Mouse (Mus musculus) lung, postnatal 0 days (tissue): ENCODE results near the gene Tmem109. TPM values are rescaled to one million over a fixed set of nuclear protein-coding genes. Genes with fewer than 3 reads are reported as not detected.
A peak's percentile ranks its signal among the peaks of the same experiment; 100 is the strongest.

Source experiments
- ATAC-seq: fragments of 200-750 bp; cut with Nextera tagmentation; 2 replicates; pipeline ENCODE4 v1.8.0; 2017; ENCODE audit warnings: moderate library complexity
- DNase-seq: peaks from one replicate; pipeline ENCODE4 v3.0.0-alpha.2; 2016; ENCODE audit warnings: low spot score
- H3K27ac ChIP-seq: fragments of 300-500 bp; sonication (generic); 2 replicates; pipeline ENCODE4 v1.5.1; 2014; ENCODE audit warnings: antibody characterized with exemption, mild to moderate bottlenecking, low read length, mixed read lengths
- H3K27me3 ChIP-seq: fragments of 300-500 bp; sonication (generic); replicated peaks from 2 replicates; pipeline ENCODE4 v1.6.1; 2014; ENCODE audit warnings: low read length, mixed read lengths; ENCODE audit not compliant: insufficient read depth
- H3K36me3 ChIP-seq: fragments of 300-500 bp; sonication (generic); 2 replicates; pipeline ENCODE4 v1.6.1; 2014; ENCODE audit warnings: low read length, mixed read lengths; ENCODE audit not compliant: insufficient read depth
- H3K4me1 ChIP-seq: fragments of 300-500 bp; sonication (generic); 2 replicates; pipeline ENCODE4 v1.6.1; 2014; ENCODE audit warnings: antibody characterized with exemption, low read depth, low read length, mixed read lengths; ENCODE audit not compliant: insufficient read depth
- H3K4me2 ChIP-seq: fragments of 300-500 bp; sonication (generic); replicated peaks from 2 replicates; pipeline ENCODE4 v1.6.1; 2014; ENCODE audit warnings: low read depth, mild to moderate bottlenecking, low read length, moderate library complexity, mixed read lengths
- H3K4me3 ChIP-seq: fragments of 300-500 bp; sonication (generic); 2 replicates; pipeline ENCODE4 v1.5.1; 2014; ENCODE audit warnings: low read depth, low read length
- H3K9ac ChIP-seq: fragments of 300-500 bp; sonication (generic); replicated peaks from 2 replicates; pipeline ENCODE4 v1.6.1; 2014; ENCODE audit warnings: low read depth, mild to moderate bottlenecking
- H3K9me3 ChIP-seq: fragments of 300-500 bp; sonication (generic); 2 replicates; pipeline ENCODE4 v1.6.1; 2016; ENCODE audit warnings: low read length, mixed read lengths
- CTCF ChIP-seq: IDR thresholded peaks from 2 replicates; pipeline ENCODE4 v1.5.1; 2016; ENCODE audit warnings: antibody characterized with exemption, mild to moderate bottlenecking
- EP300 ChIP-seq: IDR thresholded peaks from 2 replicates; pipeline ENCODE4 v1.6.1; 2016; ENCODE audit warnings: antibody characterized with exemption, mild to moderate bottlenecking, control low read depth
- WGBS: fragments of 180-500 bp; shearing (Covaris S2); extraction: QIAGEN DNeasy Blood & Tissue Kit; methylation state at CpG from one replicate; pipeline ENCODE4 v1.1.7; 2014; 5-methylcytosine and 5-hydroxymethylcytosine counted together
- polyA plus RNA-seq: library from polyadenylated mRNA; unstranded; fragments of >200 nt; fragmentation: Nextera tagmentation; extraction: Ambion mirVana; gene quantifications from 2 replicates; pipeline ENCODE4 v1.2.1, GENCODE M21; 2015

Gene Tmem109
- polyA plus RNA-seq, 1 experiment from 2014 or later: 155 TPM

DNA sequence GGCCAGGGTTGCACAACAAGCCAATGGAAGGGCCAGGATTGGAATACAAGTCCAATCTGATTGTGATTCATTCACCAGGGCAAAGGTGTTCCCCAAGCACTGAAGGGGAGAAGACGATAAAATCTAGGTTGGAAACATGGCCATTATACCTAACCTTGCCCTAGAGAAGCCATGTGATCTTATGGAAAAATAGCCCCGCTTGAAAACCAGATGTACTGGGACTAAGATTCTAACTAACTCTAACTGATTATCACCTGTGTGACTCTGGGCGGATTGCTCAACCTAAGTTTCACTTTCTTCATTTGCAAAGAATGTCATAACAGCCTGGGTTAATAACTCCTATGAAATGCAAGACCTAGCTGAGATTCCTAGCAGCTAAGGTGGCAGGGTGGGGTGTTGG lies 26.4 kb downstream of the Tmem109 start:
- no peak overlapping the region for H3K4me3 ChIP-seq
- no peak overlapping the region for H3K27ac ChIP-seq

DNA sequence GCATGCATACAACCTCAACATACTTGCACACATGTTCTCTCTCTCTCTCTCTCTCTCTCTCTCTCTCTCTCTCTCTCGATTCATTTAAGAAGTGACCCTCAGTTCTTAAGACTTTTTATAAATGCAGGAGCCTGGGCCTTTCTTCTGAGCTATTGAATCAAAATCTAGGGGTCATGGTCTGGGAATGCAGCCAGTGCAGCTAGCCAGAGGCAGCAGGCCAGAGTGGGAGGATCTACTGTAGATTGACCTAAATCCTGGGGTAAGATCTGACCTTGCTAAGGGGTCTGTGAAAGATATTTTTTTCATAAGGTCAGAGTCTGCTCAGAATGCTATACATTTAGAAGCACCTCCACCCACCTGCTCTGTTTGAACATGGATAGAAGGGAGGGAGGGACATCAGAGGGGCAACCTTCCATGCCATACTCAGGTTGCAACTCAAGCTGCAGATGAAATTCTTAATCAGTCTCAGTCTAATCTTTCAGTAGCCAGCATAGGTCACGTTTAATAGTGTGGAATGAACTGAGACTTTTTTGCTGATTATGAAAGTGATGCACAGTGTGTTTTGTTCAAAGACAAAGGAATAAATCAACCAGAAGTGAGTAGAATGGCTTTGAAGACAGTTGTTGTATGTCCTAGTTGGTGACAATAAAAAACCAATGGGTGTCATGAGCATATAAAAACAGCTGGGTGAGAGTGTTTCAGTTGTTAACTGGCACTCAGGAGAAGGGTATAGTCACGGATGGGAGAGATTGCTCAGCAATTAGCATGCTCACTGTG lies 34.3 kb downstream of the Tmem109 start:
- no peaks in the 10 kb centered on the region for H3K36me3 ChIP-seq
- H3K9ac ChIP-seq: no peak overlapping the region
- WGBS: 44% methylated on average over 3 of the region's 3 CpGs
- H3K4me3 ChIP-seq: no peak overlapping the region
- H3K27me3 ChIP-seq: no peaks in the 10 kb centered on the region
- ATAC-seq (no peak), DNase-seq (no peak)
- H3K4me2 ChIP-seq: no peak overlapping the region
- H3K27ac ChIP-seq: no peak overlapping the region
- H3K9me3 ChIP-seq: no peaks in the 10 kb centered on the region
- H3K4me1 ChIP-seq: no peaks in the 10 kb centered on the region
- no peak for TF ChIP-seq EP300

More for the DNA sequence above, 26.4 kb downstream of the Tmem109 start:
- TF ChIP-seq CTCF (no peak), EP300 (no peak)
- Histone ChIP-seq H3K9me3 (no peaks in the 10 kb centered on the region), H3K9ac (no peak overlapping the region), H3K4me2 (no peak overlapping the region), H3K27me3 (no peaks in the 10 kb centered on the region), H3K4me1 (no peaks in the 10 kb centered on the region), H3K36me3 (no peaks in the 10 kb centered on the region)
- no peak for DNase-seq
- 94% methylated on average over 3 of the region's 3 CpGs for WGBS
- ATAC-seq: no peak

DNA sequence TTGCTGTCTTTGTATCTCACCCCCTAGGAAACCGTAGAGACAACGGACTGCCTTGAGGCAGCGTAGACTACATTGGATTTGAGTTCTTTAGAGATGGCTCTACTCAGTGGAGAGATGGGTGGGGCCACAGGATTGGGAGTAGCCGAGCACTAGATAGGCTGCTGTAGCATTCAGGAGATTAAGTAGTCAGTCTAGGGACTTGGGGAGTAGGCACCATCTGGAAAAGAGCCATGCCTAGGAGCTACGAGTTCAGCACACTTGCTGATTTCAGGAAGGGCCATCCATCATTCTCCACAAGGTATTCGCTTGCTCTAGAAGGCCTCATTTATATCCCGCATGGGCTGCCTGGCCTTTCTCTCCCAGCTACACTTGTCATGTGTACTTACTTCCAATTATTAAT lies 35.7 kb downstream of the Tmem109 start:
- ATAC-seq: no peak
- Histone ChIP-seq H3K27me3 (no peaks in the 10 kb centered on the region), H3K36me3 (no peaks in the 10 kb centered on the region), H3K4me1 (no peaks in the 10 kb centered on the region), H3K4me2 (no peak overlapping the region), H3K9me3 (no peaks in the 10 kb centered on the region), H3K9ac (no peak overlapping the region), H3K27ac (no peak overlapping the region), H3K4me3 (no peak overlapping the region)
- WGBS: 70% methylated on average over 7 of the region's 7 CpGs
- no peak for TF ChIP-seq EP300
- no peak for DNase-seq

DNA sequence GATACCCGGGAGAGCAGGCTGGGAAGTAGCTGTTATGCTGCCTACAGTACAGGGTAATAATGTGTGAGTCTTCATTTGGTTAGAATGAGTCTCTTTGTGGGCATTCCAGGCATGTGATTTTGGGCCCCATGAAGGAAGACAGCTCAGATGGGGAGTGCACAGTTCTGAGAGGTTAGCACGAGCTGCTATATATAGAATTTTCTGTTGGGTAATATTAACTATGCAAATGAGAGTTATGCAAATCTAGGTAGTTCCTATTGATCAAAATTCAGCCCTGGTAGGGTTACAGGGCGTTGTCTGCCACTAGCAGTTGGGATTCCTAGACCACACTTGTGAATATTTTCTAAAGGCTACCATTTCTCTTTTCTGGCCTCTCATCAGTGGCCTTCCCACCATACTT lies 36.3 kb downstream of the Tmem109 start:
- no peak for DNase-seq
- Histone ChIP-seq H3K4me3 (no peak overlapping the region), H3K27me3 (no peaks in the 10 kb centered on the region), H3K36me3 (no peaks in the 10 kb centered on the region), H3K27ac (no peak overlapping the region), H3K4me2 (no peak overlapping the region), H3K4me1 (no peaks in the 10 kb centered on the region), H3K9me3 (no peaks in the 10 kb centered on the region), H3K9ac (no peak overlapping the region)
- ATAC-seq: no peak
- TF ChIP-seq EP300: no peak
- no peak for TF ChIP-seq CTCF
- WGBS: 81% methylated on average over 3 of the region's 3 CpGs

DNA sequence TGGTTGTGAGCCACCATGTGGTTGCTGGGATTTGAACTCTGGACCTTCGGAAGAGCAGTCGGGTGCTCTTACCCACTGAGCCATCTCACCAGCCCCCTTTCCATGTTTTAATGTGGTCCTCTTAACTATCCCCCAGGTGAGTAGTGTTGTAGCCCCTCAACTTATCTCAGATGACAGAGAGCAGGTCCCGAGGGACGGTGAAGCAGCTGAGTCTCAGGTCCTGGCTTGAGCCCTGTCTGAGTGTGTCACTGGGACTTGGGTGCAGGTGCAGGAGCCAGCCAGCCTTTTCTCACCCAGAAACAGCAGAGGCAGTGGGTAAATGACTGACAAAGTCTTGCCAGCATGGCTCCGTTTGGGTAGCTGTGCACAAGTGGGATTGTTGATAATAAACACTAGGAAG lies 37.6 kb downstream of the Tmem109 start:
- H3K27me3 ChIP-seq: no peaks in the 10 kb centered on the region
- DNase-seq (no peak), ATAC-seq (no peak)
- H3K4me3 ChIP-seq: no peak overlapping the region
- WGBS: 82% methylated on average over 5 of the region's 5 CpGs
- no peak overlapping the region for H3K9ac ChIP-seq
- no peak overlapping the region for H3K27ac ChIP-seq
- no peak for TF ChIP-seq CTCF
- no peak for TF ChIP-seq EP300
- H3K4me2 ChIP-seq: 0 out of 2 replicates have a peak overlapping the region, but pooled peaks have one; percentile 17
- no peaks in the 10 kb centered on the region for H3K9me3 ChIP-seq
- H3K36me3 ChIP-seq: no peaks in the 10 kb centered on the region
- H3K4me1 ChIP-seq: no peaks in the 10 kb centered on the region

DNA sequence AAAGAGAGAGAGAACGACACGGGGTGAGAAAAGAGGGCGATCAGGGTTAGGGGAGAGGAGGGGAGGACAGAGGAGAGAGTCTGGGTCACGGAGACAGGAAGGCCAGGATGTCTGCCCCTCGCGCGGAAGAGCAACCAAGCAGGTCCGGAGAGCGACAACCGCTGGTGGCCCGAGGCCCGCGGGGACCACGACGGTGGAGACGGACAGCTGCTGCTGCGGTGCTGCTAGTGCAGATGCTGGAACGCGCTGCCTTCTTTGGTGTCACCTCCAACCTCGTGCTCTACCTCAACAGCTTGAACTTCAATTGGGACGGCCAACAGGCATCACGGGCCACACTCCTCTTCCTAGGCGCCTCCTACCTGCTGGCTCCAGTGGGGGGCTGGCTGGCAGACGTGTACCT lies 38.9 kb downstream of the Tmem109 start:
- Histone ChIP-seq H3K4me2 (peak overlapping the region; percentile 35), H3K36me3 (no peaks in the 10 kb centered on the region), H3K27me3 (no peaks in the 10 kb centered on the region), H3K9ac (no peak overlapping the region), H3K27ac (no peak overlapping the region), H3K4me3 (peak overlapping the region; percentile 20; the same call in 1 of the 2 replicates), H3K9me3 (no peaks in the 10 kb centered on the region), H3K4me1 (no peaks in the 10 kb centered on the region)
- 46% methylated on average over 19 of the region's 24 CpGs for WGBS
- TF ChIP-seq EP300 (no peak), CTCF (no peak)
- ATAC-seq: no peak
- no peak for DNase-seq
